Mouse (Mus musculus) sigmoid colon, adult 10 weeks (tissue): ENCODE measurements around the gene Pla2g2e. TPM values are rescaled to one million over a fixed set of nuclear protein-coding genes. Genes with fewer than 3 reads are reported as not detected.

Experiments
- polyA plus RNA-seq: library from polyadenylated mRNA; stranded (reverse); fragments of 350-450 nt; fragmentation: Illumina TruSeq; extraction: RNeasy Lipid Tissue Mini Kit (QIAGEN cat#74804); gene quantifications from one replicate; pipeline ENCODE4 v1.2.3, GENCODE M21; 2014; ENCODE audit warnings: low read depth, low replicate concordance

Gene Pla2g2e
- polyA plus RNA-seq: not detected

GRCm38 (mm10) chr4:138877731-138878130 is at the start of gene Pla2g2e:
Pla2g2e (plus strand) TSS chr4:138877942.

GRCm38 (mm10) chr4:138863344-138863998 is 14.3 kb upstream of the Pla2g2e start, which contains the start of gene Pla2g5:
Pla2g5 (minus strand) TSS chr4:138863482.

GRCm38 (mm10) chr4:138873864-138874263 is 3.9 kb upstream of the Pla2g2e start, which contains the start of gene Gm13030:
Gm13030 (minus strand) TSS chr4:138873964.

GRCm38 (mm10) chr4:138913797-138914196 is 36.1 kb downstream of the Pla2g2e start, which contains the start of gene Otud3:
Otud3 (minus strand) TSS chr4:138913945.

Other genes starting within 250 kb of the Pla2g2e start
- gene Vwa5b1, start 242.1 kb upstream of the Pla2g2e start, polyA plus RNA-seq: 0.25 TPM
- gene Pla2g2c, start 153.2 kb upstream of the Pla2g2e start, polyA plus RNA-seq: 0.47 TPM
- gene Ubxn10, start 140.8 kb upstream of the Pla2g2e start, polyA plus RNA-seq: 2.7 TPM
- gene Pla2g2f, start 120.3 kb upstream of the Pla2g2e start, polyA plus RNA-seq: 4.2 TPM
- gene Pla2g2d, start 102.2 kb upstream of the Pla2g2e start, polyA plus RNA-seq: 3.4 TPM
- gene Pla2g5, start 14.5 kb upstream of the Pla2g2e start, polyA plus RNA-seq: 12.1 TPM
- not detected for gene Gm13030, start 4.0 kb upstream of the Pla2g2e start, polyA plus RNA-seq
- 3.4 TPM for gene Otud3, start 36.0 kb downstream of the Pla2g2e start, polyA plus RNA-seq
- 10.6 TPM for gene Rnf186, start 89.2 kb downstream of the Pla2g2e start, polyA plus RNA-seq
- gene Tmco4, start 94.9 kb downstream of the Pla2g2e start, polyA plus RNA-seq: 8.0 TPM
- not detected for gene Htr6, start 197.6 kb downstream of the Pla2g2e start, polyA plus RNA-seq
- gene Nbl1, start 215.1 kb downstream of the Pla2g2e start, polyA plus RNA-seq: 2.8 TPM